Mouse (Mus musculus) megakaryocyte, embryonic 14.5 days (primary cell): Measurements from ENCODE around the gene Foxk1. TPM values are rescaled to one million over a fixed set of nuclear protein-coding genes. Genes with fewer than 3 reads are reported as not detected.

Experiments used
- H3K27me3 ChIP-seq: replicated peaks from 2 replicates; pipeline ENCODE3; 2012; ENCODE audit warnings: inconsistent platforms
- H3K36me3 ChIP-seq: replicated peaks from 2 replicates; pipeline ENCODE3; 2012; ENCODE audit warnings: low read length, inconsistent platforms, mixed read lengths
- H3K4me1 ChIP-seq: 2 replicates; pipeline ENCODE4 v1.6.1; 2012; ENCODE audit warnings: inconsistent platforms
- H3K4me3 ChIP-seq: replicated peaks from 2 replicates; pipeline ENCODE3; 2012; ENCODE audit warnings: moderate library complexity, mild to moderate bottlenecking, inconsistent platforms
- H3K9me3 ChIP-seq: 2 replicates; pipeline ENCODE4 v1.6.1; 2012; ENCODE audit warnings: inconsistent platforms
- FLI1 ChIP-seq: IDR thresholded peaks from 2 replicates; pipeline ENCODE4 v1.6.1; 2012; ENCODE audit warnings: low read length, inconsistent platforms, mixed read lengths
- GATA1 ChIP-seq: IDR thresholded peaks from 3 replicates; pipeline ENCODE4 v1.6.1; 2012; ENCODE audit warnings: mixed read lengths, low read length, inconsistent platforms, borderline replicate concordance
- polyA plus RNA-seq: library from polyadenylated mRNA; stranded (reverse); fragments of >175 nt; gene quantifications from 2 replicates; pipeline ENCODE4 v1.2.3, GENCODE M21; 2012; ENCODE audit warnings: low replicate concordance; ENCODE audit not compliant: insufficient read depth

The Foxk1 gene
- polyA plus RNA-seq, 1 experiment = 13.3 TPM

GRCm38 (mm10) chr5:142405426-142405825 is 4.1 kb downstream of the Foxk1 start:
- H3K27me3 ChIP-seq = no peaks in the 10 kb centered on the region
- TF ChIP-seq FLI1 = no peak
- no peak for TF ChIP-seq GATA1
- H3K4me3 ChIP-seq = no peak overlapping the region
- peaks cover 56% of the 10 kb centered on the region for H3K36me3 ChIP-seq
- no peaks in the 10 kb centered on the region for H3K9me3 ChIP-seq
- H3K4me1 ChIP-seq = peaks cover 89% of the 10 kb centered on the region

- Histone ChIP-seq H3K4me3 (peak overlapping the region; percentile 8), H3K9me3 (no peaks in the 10 kb centered on the region), H3K36me3 (peaks cover 64% of the 10 kb centered on the region), H3K27me3 (no peaks in the 10 kb centered on the region), H3K4me1 (peaks cover 90% of the 10 kb centered on the region)
- TF ChIP-seq FLI1 = no peak
- TF ChIP-seq GATA1 = no peak
Observed at GRCm38 (mm10) chr5:142406401-142406800, 5.1 kb downstream of the Foxk1 start.

- H3K36me3 ChIP-seq = peaks cover 66% of the 10 kb centered on the region
- peaks cover 94% of the 10 kb centered on the region for H3K4me1 ChIP-seq
Observed at GRCm38 (mm10) chr5:142406937-142407336, 5.6 kb downstream of the Foxk1 start.

GRCm38 (mm10) chr5:142407381-142407780 is 6.1 kb downstream of the Foxk1 start:
- Histone ChIP-seq H3K4me1 (peaks cover 94% of the 10 kb centered on the region), H3K27me3 (no peaks in the 10 kb centered on the region), H3K4me3 (no peak overlapping the region), H3K9me3 (no peaks in the 10 kb centered on the region), H3K36me3 (peaks cover 70% of the 10 kb centered on the region)
- TF ChIP-seq FLI1 (no peak), GATA1 (no peak)

More at GRCm38 (mm10) chr5:142406937-142407336, 5.6 kb downstream of the Foxk1 start:
- H3K9me3 ChIP-seq = no peaks in the 10 kb centered on the region
- H3K27me3 ChIP-seq = no peaks in the 10 kb centered on the region
- no peak overlapping the region for H3K4me3 ChIP-seq
- no peak for TF ChIP-seq GATA1
- TF ChIP-seq FLI1 = no peak

GRCm38 (mm10) chr5:142409169-142409568 is 7.9 kb downstream of the Foxk1 start:
- H3K9me3 ChIP-seq = no peaks in the 10 kb centered on the region
- TF ChIP-seq FLI1 (no peak), GATA1 (no peak)
- no peaks in the 10 kb centered on the region for H3K27me3 ChIP-seq
- H3K36me3 ChIP-seq = peaks cover 69% of the 10 kb centered on the region
- H3K4me1 ChIP-seq = peaks cover 94% of the 10 kb centered on the region
- no peak overlapping the region for H3K4me3 ChIP-seq

GRCm38 (mm10) chr5:142410348-142410747 is 9.1 kb downstream of the Foxk1 start:
- Histone ChIP-seq H3K36me3 (peaks cover 65% of the 10 kb centered on the region), H3K4me1 (peaks cover 93% of the 10 kb centered on the region), H3K27me3 (no peaks in the 10 kb centered on the region), H3K9me3 (no peaks in the 10 kb centered on the region), H3K4me3 (no peak overlapping the region)
- no peak for TF ChIP-seq FLI1
- no peak for TF ChIP-seq GATA1

- no peaks in the 10 kb centered on the region for H3K27me3 ChIP-seq
- TF ChIP-seq FLI1 (no peak), GATA1 (no peak)
- no peaks in the 10 kb centered on the region for H3K9me3 ChIP-seq
- peaks cover 50% of the 10 kb centered on the region for H3K36me3 ChIP-seq
- peaks cover 95% of the 10 kb centered on the region for H3K4me1 ChIP-seq
- no peak overlapping the region for H3K4me3 ChIP-seq
Observed at GRCm38 (mm10) chr5:142412678-142413385, 11.5 kb downstream of the Foxk1 start.

- Histone ChIP-seq H3K4me1 (peaks cover 95% of the 10 kb centered on the region), H3K27me3 (no peaks in the 10 kb centered on the region), H3K36me3 (peaks cover 50% of the 10 kb centered on the region), H3K9me3 (no peaks in the 10 kb centered on the region), H3K4me3 (no peak overlapping the region)
- TF ChIP-seq FLI1 (no peak), GATA1 (no peak)
Observed at GRCm38 (mm10) chr5:142413723-142414445, 12.6 kb downstream of the Foxk1 start.

GRCm38 (mm10) chr5:142415401-142415800 is 14.1 kb downstream of the Foxk1 start:
- H3K4me3 ChIP-seq = no peak overlapping the region
- H3K27me3 ChIP-seq = no peaks in the 10 kb centered on the region
- no peak for TF ChIP-seq FLI1
- TF ChIP-seq GATA1 = no peak
- H3K4me1 ChIP-seq = peaks cover 94% of the 10 kb centered on the region
- H3K9me3 ChIP-seq = no peaks in the 10 kb centered on the region
- peaks cover 66% of the 10 kb centered on the region for H3K36me3 ChIP-seq
